Mouse (Mus musculus): ENCODE measurements around the gene Sbp. TPM values are rescaled to one million over a fixed set of nuclear protein-coding genes. Genes with fewer than 3 reads are reported as not detected.

Gene Sbp
- total and polyA plus RNA-seq, 3 experiments = not detected

- Histone ChIP-seq H3K4me1 (ENCODE audit: insufficient read depth, low read depth, low read length) (no peaks in the 10 kb centered on the region), H3K36me3 (replicated peaks) (no peaks in the 10 kb centered on the region), H3K4me3 (ENCODE audit: low read depth, low read length) (no peak overlapping the region), H3K27me3 (ENCODE audit: insufficient read depth, low read length) (peaks cover 31% of the 10 kb centered on the region), H3K9me3 (replicated peaks) (no peaks in the 10 kb centered on the region)
- ATAC-seq (ENCODE audit: extremely low read depth, insufficient number of reproducible peaks, low FRiP score, poor library complexity, severe bottlenecking) (no peak), DNase-seq (ENCODE audit: low spot score) (no peak)
- TF ChIP-seq POLR2AphosphoS5 (IDR thresholded peaks at IDR 0.05; ENCODE audit: insufficient replicate concordance, low read depth, low read length) (no peak), CTCF (IDR thresholded peaks at IDR 0.05; ENCODE audit: low read depth, low read length) (no peak), GATA2 (IDR thresholded peaks at IDR 0.05; ENCODE audit: borderline replicate concordance, low read depth, low read length) (no peak), GATA1 (IDR thresholded peaks at IDR 0.05; ENCODE audit: borderline replicate concordance, low read length) (no peak), TAL1 (conservative IDR thresholded peaks at IDR 0.05; ENCODE audit: low read depth, low read length) (no peak)
Measured at GRCm38 (mm10) chr17:23968780-23969179, 27.3 kb downstream of the Sbp start.

GRCm38 (mm10) chr17:23969231-23969630, 27.8 kb downstream of the Sbp start:
- no peaks in the 10 kb centered on the region for H3K9me3 ChIP-seq (replicated peaks)
- DNase-seq (ENCODE audit: low spot score) (no peak), ATAC-seq (ENCODE audit: extremely low read depth, insufficient number of reproducible peaks, low FRiP score, poor library complexity, severe bottlenecking) (no peak)
- TF ChIP-seq POLR2AphosphoS5 (IDR thresholded peaks at IDR 0.05; ENCODE audit: insufficient replicate concordance, low read depth, low read length) (no peak), GATA1 (IDR thresholded peaks at IDR 0.05; ENCODE audit: borderline replicate concordance, low read length) (no peak), CTCF (IDR thresholded peaks at IDR 0.05; ENCODE audit: low read depth, low read length) (peak; percentile 44)
- H3K36me3 ChIP-seq (replicated peaks) = no peaks in the 10 kb centered on the region
- H3K4me3 ChIP-seq (ENCODE audit: low read depth, low read length) = no peak overlapping the region
- no peaks in the 10 kb centered on the region for H3K4me1 ChIP-seq (ENCODE audit: insufficient read depth, low read depth, low read length)
- peaks cover 33% of the 10 kb centered on the region for H3K27me3 ChIP-seq (ENCODE audit: insufficient read depth, low read length)

GRCm38 (mm10) chr17:23971315-23971714, 29.8 kb downstream of the Sbp start:
- no peaks in the 10 kb centered on the region for H3K36me3 ChIP-seq (replicated peaks)
- ATAC-seq (ENCODE audit: extremely low read depth, insufficient number of reproducible peaks, low FRiP score, poor library complexity, severe bottlenecking) = no peak
- TF ChIP-seq CTCF (IDR thresholded peaks at IDR 0.05; ENCODE audit: low read depth, low read length) (no peak), POLR2AphosphoS5 (IDR thresholded peaks at IDR 0.05; ENCODE audit: insufficient replicate concordance, low read depth, low read length) (no peak), TAL1 (conservative IDR thresholded peaks at IDR 0.05; ENCODE audit: low read depth, low read length) (no peak)

GRCm38 (mm10) chr17:23976665-23977064, 35.2 kb downstream of the Sbp start:
- TF ChIP-seq GATA1 (IDR thresholded peaks at IDR 0.05; ENCODE audit: borderline replicate concordance, low read length) = no peak
- TF ChIP-seq POLR2AphosphoS5 (IDR thresholded peaks at IDR 0.05; ENCODE audit: insufficient replicate concordance, low read depth, low read length) = no peak
- TF ChIP-seq GATA2 (IDR thresholded peaks at IDR 0.05; ENCODE audit: borderline replicate concordance, low read depth, low read length) = no peak
- no peak for TF ChIP-seq CTCF (IDR thresholded peaks at IDR 0.05; ENCODE audit: low read depth, low read length)
- TF ChIP-seq TAL1 (conservative IDR thresholded peaks at IDR 0.05; ENCODE audit: low read depth, low read length) = no peak
- Histone ChIP-seq H3K9me3 (replicated peaks) (no peaks in the 10 kb centered on the region), H3K4me1 (ENCODE audit: insufficient read depth, low read depth, low read length) (no peaks in the 10 kb centered on the region), H3K36me3 (replicated peaks) (no peaks in the 10 kb centered on the region), H3K4me3 (ENCODE audit: low read depth, low read length) (no peak overlapping the region), H3K27me3 (ENCODE audit: insufficient read depth, low read length) (peaks cover 32% of the 10 kb centered on the region; the same call in 1 of the 2 replicates)
- no peak for DNase-seq (ENCODE audit: low spot score)
- no peak for ATAC-seq (ENCODE audit: extremely low read depth, insufficient number of reproducible peaks, low FRiP score, poor library complexity, severe bottlenecking)

More at GRCm38 (mm10) chr17:23971315-23971714, 29.8 kb downstream of the Sbp start:
- no peaks in the 10 kb centered on the region for H3K4me1 ChIP-seq (ENCODE audit: insufficient read depth, low read depth, low read length)
- peaks cover 29% of the 10 kb centered on the region for H3K27me3 ChIP-seq (ENCODE audit: insufficient read depth, low read length)
- no peak overlapping the region for H3K4me3 ChIP-seq (ENCODE audit: low read depth, low read length)
- DNase-seq (ENCODE audit: low spot score) = no peak
- H3K9me3 ChIP-seq (replicated peaks) = no peaks in the 10 kb centered on the region

- no peak for DNase-seq (ENCODE audit: low spot score)
- Histone ChIP-seq H3K9me3 (replicated peaks) (no peaks in the 10 kb centered on the region), H3K36me3 (replicated peaks) (no peaks in the 10 kb centered on the region), H3K27me3 (ENCODE audit: insufficient read depth, low read length) (peaks cover 15% of the 10 kb centered on the region; the same call in 1 of the 2 replicates), H3K4me3 (ENCODE audit: low read depth, low read length) (no peak overlapping the region), H3K4me1 (ENCODE audit: insufficient read depth, low read depth, low read length) (no peaks in the 10 kb centered on the region)
- TF ChIP-seq GATA2 (IDR thresholded peaks at IDR 0.05; ENCODE audit: borderline replicate concordance, low read depth, low read length) = no peak
- no peak for TF ChIP-seq GATA1 (IDR thresholded peaks at IDR 0.05; ENCODE audit: borderline replicate concordance, low read length)
- TF ChIP-seq CTCF (IDR thresholded peaks at IDR 0.05; ENCODE audit: low read depth, low read length) = no peak
- no peak for TF ChIP-seq TAL1 (conservative IDR thresholded peaks at IDR 0.05; ENCODE audit: low read depth, low read length)
- TF ChIP-seq POLR2AphosphoS5 (IDR thresholded peaks at IDR 0.05; ENCODE audit: insufficient replicate concordance, low read depth, low read length) = no peak
- no peak for ATAC-seq (ENCODE audit: extremely low read depth, insufficient number of reproducible peaks, low FRiP score, poor library complexity, severe bottlenecking)
Measured at GRCm38 (mm10) chr17:23979471-23979870, 38.0 kb downstream of the Sbp start.

GRCm38 (mm10) chr17:23980297-23980909, 38.9 kb downstream of the Sbp start, which contains the start of gene Prss30:
Gene Prss30, minus strand, starts transcription at chr17:23980566.
- H3K27me3 ChIP-seq (ENCODE audit: insufficient read depth, low read length) = peaks cover 14% of the 10 kb centered on the region; the same call in 1 of the 2 replicates
- no peaks in the 10 kb centered on the region for H3K36me3 ChIP-seq (replicated peaks)
- H3K4me1 ChIP-seq (ENCODE audit: insufficient read depth, low read depth, low read length) = no peaks in the 10 kb centered on the region
- H3K9me3 ChIP-seq (replicated peaks) = no peaks in the 10 kb centered on the region
- ATAC-seq (ENCODE audit: extremely low read depth, insufficient number of reproducible peaks, low FRiP score, poor library complexity, severe bottlenecking) = no peak
- no peak for DNase-seq (ENCODE audit: low spot score)
- TF ChIP-seq CTCF (IDR thresholded peaks at IDR 0.05; ENCODE audit: low read depth, low read length) (no peak), TAL1 (conservative IDR thresholded peaks at IDR 0.05; ENCODE audit: low read depth, low read length) (no peak)
- no peak within 1 kb of the TSS for H3K4me3 ChIP-seq (ENCODE audit: low read depth, low read length)
